Mouse (Mus musculus): Measurements from ENCODE around the gene Lrch1. TPM values are rescaled to one million over a fixed set of nuclear protein-coding genes. Genes with fewer than 3 reads are reported as not detected.

Gene Lrch1
- total RNA-seq, 2 experiments from 2014 or later = 12.4 to 13.7 TPM

DNA sequence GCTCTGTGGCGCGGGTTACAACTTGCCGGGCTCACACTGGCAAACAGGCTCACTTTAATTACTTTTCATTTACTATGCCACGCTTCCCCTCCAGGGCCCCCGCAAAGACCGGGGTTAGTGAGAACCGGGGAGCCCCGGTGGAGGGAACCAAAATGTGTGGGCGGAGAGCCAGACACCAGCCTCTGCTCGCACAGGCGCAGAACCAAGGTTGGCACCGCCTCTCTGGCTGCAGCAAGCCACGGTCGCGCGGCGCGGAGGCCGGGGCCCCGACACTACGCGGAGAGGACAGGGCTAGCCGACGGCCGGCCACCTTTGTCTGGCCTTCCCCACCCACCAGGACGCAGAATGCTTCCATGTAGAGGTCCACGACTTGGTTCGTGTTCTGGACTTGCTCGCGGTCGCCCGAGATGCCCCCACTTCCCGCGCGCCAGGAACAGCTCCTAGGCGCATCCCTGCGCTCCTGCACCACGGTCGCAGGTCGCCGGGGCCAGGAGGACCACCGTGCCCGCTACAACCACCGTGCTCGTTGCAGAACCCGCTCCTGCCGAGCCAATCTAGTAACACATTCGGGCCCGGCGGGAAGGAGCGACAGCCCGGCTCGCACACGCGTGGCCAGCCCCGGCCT lies 813 bp downstream of the Lrch1 start:
- peak; percentile 88 to 91 for DNase-seq

DNA sequence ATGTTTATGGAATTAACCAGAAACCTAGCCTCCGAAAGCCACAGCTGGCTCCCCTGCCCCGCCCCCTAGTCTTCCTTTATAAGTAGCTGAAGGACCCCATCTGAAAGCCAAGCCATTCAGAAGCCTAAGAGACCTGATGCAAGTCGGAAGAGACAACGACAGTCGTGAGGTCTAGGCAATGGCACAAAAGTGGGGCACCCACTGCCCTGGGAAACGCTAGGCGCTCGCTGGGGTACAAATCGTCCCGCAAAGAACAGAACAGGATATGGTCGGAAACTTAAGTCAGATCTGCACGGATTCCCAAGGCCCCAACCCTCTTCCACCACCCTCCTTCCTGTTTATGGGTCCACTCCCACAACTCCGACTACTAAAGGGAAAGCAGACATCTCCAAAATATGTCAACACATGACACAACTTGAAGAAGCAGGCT lies 1.3 kb downstream of the Lrch1 start:
- peak in 1 of 2 experiments; percentile 38 for DNase-seq

DNA sequence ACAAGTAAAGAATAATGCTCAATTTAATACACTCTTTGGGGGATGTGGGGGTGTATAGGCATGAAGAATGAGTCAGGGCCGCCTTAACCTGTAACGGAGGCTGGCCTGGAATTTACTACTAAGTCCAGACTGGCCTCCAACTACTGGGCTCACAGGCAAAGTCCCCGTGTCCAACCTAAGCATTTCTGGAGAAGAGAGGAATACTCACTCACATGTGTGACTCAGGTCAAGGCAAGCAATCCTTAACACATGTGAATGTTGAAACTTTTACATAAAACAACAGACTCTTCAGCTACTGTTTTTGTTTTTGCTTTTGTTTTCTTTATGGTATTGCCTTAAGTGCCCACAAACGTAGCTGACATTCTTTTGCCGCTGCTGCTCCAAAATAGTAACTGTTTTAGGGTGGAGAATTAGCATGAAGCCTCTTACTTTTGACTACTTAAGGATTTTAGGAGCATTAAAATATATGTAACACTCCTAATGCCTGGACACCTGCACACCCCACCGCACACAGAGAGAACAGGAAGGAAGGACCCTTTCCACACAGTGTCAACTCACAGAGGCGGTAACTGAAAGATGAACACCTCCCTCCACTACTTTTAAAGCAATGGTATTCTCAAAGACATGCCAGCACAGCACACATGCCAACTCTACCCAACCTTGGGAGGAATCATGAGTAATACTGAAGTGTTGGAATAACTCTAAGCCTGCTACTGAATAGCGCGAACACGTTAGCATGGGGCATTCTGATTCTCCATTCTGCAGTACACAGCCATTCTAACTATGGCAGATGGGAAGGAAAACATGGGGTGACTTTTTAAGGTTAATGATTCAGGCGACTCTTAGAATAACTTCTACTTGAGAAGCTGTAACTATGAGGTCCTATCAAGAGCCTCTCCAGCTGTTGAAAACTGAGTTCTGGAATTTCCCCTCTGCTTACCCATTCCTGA lies 2.1 kb downstream of the Lrch1 start:
- no peak for DNase-seq

DNA sequence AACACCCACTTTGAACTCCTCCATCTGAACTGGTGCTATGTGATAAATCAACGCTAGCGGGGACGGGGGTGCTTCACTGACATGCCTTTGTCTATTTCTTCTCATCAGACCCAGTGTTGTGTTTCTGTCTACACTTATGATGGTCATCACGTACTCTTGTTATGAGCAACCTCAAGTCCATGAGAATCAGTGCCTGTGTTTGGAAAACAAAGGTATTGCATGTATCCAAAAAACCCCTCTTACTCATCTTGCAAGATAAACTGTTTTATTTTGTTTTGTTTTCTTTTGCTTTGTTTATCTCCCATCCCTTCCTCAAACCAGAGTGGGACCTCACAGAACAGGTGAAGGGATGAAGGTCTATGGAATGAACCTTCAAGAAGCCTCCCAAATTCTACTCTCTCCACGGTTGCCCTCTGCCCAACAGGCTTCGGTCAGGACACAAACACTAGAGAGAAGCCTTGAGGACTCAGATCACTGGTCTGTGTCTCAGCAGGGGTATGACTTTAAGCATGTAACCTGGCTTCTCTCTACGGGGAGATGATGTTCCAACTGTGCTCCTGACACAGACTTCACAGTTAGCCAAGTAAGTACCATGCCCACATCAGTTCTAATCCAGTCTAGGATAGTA lies 3.4 kb downstream of the Lrch1 start:
- no peak for DNase-seq

DNA sequence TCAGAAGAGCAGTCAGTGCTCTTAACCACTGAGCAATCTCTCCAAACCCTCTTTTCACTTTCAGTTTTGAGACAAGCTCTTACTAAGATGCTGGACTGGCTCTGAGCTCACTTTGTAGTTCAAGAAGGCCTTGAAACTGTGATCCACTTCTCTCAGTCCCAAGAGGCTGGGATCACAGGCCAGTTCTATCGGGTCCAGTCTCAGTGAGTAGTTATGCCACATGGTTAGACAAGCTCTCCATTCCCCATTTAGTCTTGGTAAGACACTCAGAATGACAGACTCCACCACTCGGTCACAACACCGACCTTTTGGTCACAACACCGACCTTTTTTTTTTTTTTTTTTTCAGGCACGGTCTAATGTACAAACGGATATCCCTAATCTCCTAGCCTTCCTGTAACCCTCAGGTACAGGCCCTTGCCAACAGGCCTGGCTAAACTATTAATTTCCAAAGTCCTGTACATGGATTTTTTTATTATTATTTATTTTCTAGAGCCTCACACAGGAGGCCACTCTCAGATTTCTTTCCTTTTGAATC lies 4.0 kb downstream of the Lrch1 start:
- no peak for DNase-seq

DNA sequence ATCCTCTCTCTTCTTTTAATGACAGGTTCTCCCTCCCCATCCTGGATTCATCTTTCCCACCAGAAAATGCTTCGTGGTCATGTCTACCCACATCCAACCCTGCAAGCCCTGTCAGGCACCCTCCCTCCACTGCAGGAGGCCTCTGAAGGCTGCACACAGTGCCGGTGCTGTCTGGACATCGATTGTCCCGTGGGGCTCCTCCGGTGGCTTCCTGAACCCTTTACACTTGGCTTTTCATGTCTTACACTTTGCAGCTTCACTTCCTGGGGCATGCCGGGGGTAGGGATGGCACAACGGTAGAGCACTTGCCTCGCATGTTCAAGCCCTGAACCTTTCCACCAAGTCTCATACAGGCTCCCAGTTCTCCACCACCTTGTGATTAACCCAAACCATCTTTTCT lies 4.7 kb downstream of the Lrch1 start:
- no peak for DNase-seq

DNA sequence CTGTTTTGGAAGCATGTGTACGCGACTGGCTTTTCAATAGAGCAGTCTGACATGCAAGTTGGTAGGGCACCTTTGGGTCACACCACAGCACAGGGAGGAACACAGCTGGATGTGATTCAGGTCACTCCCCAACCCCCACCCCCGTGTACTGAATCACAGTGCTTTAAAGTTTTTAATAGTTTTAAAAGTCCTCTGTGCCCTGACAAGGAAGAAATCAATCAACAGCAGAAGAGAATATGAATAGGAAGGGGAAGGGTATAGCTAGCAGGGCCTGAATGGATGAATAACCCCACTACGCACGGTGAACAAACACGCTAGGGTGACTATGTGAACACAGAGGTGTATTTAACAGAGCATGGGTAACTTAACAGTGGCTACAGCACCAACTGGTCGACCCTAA lies 6.1 kb downstream of the Lrch1 start:
- no peak for DNase-seq

DNA sequence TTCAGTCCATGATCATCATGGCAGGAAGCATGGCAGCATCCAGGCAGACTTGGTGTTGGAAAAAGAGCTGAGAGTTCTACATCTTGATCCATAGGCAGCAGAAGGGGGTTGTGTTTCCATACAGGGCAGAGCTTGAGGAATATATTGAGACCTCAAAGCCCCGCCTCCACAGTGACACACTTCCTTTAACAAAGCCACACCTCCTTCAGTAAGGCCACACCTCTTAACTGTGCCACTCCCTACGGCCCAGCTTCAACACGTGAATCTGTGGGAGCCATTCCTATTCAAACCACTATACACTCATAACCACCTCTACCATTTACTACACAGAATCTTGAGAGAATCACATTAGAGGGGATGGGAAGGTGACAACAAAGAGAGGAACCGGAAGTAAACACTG lies 6.9 kb downstream of the Lrch1 start:
- no peak for DNase-seq

DNA sequence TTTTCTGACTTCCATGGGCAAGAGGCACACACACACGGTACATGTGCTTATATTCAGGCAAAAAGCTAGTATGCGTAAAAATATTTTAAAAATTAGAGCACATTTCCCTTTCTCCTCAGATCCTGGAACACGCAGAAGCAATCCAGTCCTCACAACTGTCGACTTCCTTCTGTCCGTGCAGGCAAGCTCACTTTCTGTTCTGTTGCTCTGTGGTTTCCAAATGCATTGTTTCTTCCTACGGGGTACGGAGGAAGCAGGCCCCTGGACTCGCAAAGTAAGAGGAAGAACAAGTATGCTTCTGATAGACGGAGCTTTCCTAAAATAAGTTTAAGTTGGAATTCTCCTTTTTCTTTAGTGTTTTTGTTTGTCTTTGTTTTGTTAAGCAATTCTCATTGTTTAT lies 8.3 kb downstream of the Lrch1 start:
- DNase-seq = no peak

DNA sequence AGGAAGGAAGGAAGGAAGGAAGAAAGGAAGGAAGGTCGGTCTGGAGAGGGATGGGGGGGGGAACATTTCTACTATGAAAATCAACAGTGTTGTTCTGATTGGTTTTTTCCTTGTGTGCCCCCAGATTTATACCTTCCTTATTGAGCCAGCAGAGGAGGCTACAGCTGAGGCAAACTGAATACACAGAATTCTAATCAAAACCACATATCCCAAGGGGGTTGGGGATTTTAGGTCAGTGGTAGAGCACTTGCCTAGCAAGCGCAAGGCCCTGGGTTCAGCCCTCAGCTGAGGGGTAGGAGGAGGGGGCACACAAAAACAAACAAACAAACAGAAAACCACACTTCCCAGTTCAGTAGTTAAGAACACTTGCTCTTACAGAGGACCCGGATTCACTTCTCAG lies 8.8 kb downstream of the Lrch1 start:
- DNase-seq = no peak

DNA sequence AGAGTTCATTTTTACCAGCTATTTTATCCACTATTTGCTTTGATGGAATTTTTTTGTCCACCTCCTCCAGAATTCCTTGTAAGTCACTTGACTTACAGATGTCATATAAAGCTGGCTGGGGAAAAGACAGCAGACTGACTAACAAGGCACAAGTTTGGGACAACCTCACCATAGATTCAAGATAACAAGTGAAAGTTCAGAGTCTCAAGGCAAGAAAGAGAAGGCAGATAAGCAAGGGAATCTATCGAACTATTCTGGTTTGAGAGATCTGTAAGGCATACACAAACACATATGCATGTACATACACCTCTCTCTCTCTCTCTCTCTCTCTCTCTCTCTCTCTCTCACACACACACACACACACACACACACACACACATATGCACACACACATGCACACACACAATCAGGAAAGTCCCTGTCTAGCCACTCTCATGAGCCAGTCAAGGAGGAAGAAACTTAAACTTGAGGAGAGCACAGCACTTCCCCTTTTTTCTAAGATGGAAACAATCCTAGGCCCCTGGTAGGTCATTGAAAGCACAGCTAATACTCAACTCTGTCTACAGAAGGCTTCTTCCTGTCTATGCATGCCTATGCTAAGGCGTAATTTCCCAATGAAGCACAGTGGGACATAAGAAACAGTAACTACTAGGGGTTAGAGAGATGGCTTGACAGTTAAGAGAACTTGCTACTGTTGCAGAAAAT lies 11.0 kb downstream of the Lrch1 start:
- DNase-seq = no peak

DNA sequence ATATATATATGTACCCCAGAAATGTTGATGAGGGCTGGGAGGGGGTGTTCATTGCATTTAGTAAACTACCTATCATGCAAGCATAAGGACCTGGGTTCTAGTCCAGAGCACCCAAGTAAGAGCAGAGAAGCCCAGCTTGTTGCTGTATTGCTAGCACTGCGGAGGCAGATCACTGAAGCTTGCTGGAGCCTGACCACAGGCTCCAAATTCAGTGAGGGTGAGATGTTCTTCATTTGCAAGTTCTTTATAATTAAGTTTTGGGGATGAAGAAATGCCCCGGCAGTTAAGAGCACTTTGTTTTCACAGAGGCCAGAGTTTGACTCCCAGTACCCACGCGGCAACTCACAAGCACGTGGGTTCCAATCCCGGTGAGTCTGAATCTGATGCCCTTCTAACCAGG lies 12.6 kb downstream of the Lrch1 start:
- DNase-seq = no peak

DNA sequence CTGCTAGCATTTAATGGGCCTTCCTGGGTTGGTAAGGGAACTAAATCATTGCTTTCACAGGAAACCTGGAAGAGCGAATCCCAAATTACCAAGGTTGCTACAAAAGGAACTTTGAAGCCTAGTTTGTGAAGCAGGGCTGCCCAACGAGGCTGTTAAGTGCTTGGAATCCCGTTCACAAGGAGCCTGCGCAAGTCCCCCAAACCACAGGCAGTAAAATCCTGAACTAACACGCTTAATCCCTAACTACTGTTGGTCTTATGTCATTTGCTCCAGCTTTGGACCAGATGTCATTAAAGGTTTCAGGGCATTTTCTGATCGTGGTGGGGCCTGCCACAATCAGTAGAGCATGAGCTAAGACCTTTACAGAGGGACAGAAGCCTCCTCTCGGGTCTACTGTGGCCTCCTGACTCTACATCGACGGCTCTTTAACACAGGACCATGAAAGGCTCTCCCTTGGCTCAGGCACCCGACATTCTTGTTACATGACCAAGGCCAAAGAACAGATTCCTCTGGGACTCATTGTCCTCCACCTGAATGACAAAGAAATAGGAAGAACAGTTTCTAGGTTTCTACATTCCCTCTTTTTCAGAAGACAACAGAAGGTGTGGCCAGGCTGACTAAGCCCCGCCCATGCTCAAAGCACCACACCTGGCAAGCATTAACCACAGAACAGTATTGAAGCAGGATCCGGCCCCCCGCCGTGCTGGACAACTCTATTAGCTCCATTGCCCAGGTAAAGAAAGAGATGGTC lies 13.5 kb downstream of the Lrch1 start:
- no peak for DNase-seq

DNA sequence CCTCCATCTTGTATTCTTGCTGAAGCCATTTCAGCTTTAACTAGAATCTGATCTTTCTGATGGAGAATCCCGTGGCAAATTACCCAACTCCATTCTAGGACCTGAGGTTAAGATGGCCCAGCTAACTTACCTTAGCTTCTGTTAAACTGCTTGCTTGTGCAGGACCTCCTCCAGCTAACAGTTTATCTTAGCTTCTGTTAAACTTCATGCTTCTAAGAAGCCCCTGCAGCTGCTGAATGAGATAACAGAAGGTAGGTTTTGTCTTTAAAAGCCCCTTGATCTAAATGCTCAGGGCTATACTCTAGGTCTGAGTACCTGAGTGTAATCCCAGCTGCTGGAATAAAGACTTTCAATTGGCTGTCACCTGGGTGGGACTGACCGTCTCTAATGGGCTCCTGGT lies 17.9 kb downstream of the Lrch1 start:
- DNase-seq = no peak

DNA sequence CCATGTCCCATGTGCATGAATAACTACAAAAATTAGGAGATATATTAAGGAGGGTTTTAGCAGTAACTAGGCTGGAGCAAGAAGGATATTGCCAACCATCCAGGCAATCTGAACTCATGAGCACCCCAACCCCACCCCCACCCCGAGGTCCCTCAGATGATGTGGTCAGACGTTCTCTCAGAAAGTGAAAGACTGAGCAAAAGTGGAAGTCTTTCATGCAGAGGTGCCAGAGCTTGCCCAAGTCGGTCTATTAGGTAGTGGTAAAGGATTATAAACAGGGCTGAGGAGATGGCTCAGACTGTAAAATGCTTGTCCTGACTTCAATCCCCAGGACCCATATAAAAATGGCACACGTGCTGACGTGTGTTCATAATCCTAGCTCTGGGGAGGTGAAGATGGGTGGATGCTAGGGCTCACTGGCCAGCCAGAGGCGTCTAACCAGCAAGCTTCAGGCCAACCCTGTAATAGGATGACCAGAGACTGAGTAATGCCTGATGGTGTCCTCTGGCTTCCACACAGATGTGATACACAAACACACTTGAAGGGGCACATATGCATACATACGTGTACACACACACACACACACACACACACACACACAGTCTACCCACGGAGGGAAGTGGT lies 18.8 kb downstream of the Lrch1 start:
- DNase-seq = no peak

DNA sequence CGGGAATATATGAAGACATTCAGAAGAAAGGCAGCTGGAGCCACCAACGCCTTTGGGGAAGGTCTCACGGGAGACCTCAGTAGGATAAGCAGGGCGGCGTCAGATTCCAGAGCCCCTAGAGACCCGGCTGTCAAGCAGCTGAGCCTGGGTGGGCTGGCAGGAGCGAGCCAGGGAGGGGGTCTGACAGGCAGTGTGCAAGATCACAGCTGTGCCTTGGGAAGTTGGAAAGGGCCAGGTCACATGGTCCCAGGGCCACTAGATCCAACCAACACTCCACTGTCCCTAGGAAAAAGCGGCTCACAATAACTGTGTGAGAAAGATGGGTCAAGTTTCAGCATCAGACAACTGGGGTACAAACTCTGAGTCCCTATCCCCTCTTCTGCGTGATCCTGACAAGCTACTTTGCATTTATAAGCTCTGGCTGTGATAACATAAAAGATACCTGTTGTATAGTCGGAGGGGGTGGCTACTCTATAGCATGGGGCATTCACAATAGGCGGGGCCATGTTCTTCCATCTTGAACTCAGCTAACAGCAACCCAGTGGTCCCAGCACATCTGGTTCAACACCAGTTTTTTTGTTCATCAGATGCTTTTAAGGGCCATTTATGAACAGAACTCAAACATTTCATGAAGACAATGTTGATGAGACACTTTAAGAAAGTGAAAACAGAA lies 20.6 kb downstream of the Lrch1 start:
- no peak for DNase-seq

DNA sequence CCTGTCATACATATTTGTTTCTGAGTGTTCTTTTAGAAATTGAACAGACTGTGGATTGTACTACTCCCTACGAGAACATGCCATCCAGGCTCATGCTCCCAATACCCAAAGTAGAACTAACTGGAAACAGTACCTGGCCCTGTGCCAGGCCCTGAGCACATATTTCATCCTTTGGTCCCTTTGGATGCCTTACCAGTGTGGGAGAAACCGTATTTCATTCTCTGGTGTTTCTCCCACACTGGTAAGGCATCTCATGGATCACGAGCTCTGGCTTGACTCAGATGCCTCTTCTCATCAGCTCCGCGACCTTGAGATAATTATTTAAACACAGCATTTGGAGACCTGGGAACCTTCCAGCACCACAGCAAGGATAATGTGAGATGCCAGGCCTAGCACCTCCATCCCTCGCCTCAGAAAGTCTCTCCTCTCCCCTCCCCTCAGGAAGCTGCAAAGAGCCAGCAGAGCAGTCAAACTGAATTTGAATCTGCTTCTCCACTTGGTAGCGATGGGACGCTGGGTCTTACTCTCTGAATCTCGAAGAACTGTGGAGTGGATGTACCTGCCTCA lies 21.6 kb downstream of the Lrch1 start:
- peak; percentile 36 to 57 for DNase-seq

DNA sequence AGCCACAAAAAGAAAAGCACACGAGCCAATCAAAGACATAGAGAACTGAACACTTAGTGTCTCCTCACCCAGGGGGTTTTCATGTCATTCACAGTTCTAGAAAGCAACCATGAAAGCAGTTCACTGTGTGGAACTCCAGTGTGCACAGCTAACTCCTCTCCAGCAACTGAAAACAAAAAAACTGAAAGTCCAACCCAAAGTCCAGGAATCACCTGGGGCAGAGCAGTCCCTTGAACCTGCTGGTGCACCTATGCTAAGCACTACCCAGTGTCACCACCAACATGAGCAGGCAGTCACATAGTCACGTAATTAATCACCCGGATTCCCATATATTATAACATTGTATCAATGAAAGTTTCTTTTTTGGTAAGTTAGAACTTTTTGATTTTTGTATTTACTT lies 23.2 kb downstream of the Lrch1 start:
- no peak for DNase-seq

DNA sequence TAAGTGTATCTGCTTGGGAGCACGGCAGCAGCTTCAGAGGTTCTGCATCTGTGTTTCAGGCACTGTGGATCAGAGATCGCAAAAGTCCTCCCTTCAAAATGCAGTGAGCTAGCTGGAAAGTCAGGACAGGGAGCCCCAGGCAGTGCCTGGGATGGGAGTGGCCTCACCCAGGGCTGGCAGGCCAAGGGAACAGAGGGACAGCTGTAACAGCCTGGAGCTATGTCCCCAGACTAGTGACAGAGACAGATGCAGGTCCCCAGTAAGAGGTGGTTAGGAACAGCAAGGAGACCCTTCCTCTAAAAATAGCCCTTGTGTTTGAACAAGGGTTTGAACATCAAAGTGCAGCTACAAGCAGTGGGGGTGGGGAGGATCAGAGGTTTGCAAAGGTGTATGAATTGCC lies 23.6 kb downstream of the Lrch1 start:
- DNase-seq = no peak

All from adrenal gland, postnatal 36 days (tissue).